Mouse (Mus musculus) kidney, adult 2 months (tissue): ENCODE data around the gene Kcnj15.

ENCODE experiments used
- CTCF ChIP-seq: fragments of 200-500 bp; conservative IDR thresholded peaks from 2 replicates; pipeline ENCODE4 v1.5.1; 2011; ENCODE audit warnings: low read depth, mild to moderate bottlenecking, control low read depth, low read length, moderate library complexity, mixed read lengths; ENCODE audit not compliant: insufficient read depth, insufficient read length
- POLR2A ChIP-seq: fragments of 200-500 bp; IDR thresholded peaks from one replicate; pipeline ENCODE4 v1.6.1; 2011; ENCODE audit warnings: low read depth, low read length, control low read depth

DNA sequence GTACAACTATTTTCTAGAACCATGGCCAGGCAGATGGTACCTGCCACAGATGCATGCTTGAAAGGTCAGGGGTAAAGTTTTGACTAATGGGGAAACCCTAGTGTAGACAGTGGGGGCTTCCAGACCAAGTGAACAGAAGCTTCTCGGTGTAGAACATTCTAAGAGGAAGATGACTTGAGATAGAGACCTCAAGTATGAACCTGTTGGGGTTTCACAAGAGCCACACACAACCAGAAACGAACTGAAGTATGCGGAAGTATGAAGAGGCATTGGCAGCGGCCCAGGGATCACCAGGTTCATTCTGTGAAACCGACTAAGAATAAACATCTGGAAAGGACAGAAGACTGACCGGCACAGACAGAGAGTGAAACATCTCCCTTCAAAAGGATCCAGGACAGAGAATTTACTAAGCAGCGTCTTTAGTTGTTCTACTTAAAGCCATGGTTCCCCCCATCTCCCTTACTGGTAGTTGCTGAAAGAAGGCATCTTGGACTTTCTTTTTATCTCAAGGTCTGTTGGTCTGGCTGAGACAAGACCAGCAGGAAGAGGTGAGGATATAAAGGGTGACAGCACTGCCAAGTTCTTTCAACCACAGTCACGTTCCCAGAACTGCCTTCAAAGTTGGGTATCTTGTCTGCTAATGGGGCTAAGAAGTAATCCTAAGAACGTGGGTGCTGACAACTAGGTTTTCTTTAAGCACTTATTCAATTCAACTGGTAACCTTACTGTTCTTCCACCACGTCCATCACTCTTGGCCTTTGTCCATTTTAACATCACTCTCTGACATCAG lies 18.6 kb downstream of the Kcnj15 start:
- no peak for TF ChIP-seq CTCF
- TF ChIP-seq POLR2A = no peak
